Mouse (Mus musculus) thymus, postnatal 4 days (tissue): ENCODE measurements around the gene Usp15.

ENCODE experiments used
- DNase-seq: peaks from one replicate; pipeline ENCODE4 v3.0.0; 2021

Gene Usp15

GRCm38 (mm10) chr10:123170898-123171297 lies 25.9 kb downstream of the Usp15 start:
- no peak for DNase-seq

GRCm38 (mm10) chr10:123165542-123165941 lies 31.3 kb downstream of the Usp15 start:
- no peak for DNase-seq

GRCm38 (mm10) chr10:123160508-123160907 lies 36.3 kb downstream of the Usp15 start:
- no peak for DNase-seq

DNA sequence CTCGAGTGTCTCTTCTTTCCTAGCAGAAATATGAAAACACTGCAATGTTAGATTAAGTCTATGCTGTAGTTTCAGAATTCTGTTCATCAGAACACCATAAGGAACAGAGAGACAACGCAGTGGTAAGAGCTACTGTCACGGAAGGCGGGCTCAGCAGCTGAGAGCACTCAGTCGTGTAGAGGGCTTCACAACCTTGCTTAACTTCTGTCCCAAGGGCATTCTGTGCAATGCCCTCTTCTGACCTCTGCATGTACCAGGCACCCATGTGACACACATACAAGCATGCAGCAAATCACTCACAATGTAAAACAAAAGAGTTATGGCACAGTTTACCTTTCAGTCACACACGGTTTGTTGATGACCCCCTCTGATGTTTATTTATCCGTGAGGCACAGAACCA lies 37.5 kb downstream of the Usp15 start:
- DNase-seq = no peak

- no peak for DNase-seq
These were observed 40.4 kb downstream of the Usp15 start for GRCm38 (mm10) chr10:123156392-123156791.

DNA sequence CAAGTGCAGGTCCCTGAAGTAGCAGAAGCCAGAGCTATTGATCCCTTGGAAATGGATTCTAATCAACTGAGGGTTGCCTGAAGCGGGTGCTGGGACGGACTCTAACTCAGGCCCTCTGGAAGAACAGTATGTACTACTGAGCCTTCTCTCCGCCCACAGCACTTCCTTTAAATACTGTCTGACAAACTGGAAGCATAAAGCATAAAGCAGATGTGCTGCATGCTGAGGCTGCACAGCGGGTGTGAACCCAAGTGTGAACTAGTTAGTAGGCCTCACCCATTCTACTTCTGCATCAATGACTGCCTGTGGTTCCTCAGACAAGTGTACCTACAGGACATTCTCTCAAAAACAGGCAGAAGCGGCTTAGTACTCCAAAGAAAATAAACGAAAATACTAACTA lies 41.0 kb downstream of the Usp15 start:
- no peak for DNase-seq

DNA sequence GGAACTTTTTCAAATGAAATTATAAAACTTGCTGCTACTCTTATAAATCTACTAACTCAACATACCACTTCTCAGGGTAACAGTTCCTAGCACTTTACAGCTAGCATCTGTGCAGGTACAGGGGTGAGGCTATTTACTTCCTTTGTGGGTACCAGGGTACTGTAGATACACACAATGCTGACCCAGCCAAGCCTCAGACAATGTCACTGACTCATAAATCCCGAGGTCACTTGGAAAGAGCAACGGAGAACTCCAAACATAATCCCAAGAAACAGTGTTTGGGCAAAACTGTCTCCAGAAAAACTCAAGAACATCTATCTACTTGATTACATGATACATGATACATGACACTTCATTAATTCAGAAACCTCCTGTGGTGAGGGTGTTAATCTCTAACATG lies 43.5 kb downstream of the Usp15 start:
- no peak for DNase-seq

GRCm38 (mm10) chr10:123148025-123148814 lies 48.6 kb downstream of the Usp15 start:
- no peak for DNase-seq

- no peak for DNase-seq
These were observed 49.6 kb downstream of the Usp15 start for GRCm38 (mm10) chr10:123147180-123147579.

GRCm38 (mm10) chr10:123146349-123146748 lies 50.4 kb downstream of the Usp15 start:
- DNase-seq = no peak

DNA sequence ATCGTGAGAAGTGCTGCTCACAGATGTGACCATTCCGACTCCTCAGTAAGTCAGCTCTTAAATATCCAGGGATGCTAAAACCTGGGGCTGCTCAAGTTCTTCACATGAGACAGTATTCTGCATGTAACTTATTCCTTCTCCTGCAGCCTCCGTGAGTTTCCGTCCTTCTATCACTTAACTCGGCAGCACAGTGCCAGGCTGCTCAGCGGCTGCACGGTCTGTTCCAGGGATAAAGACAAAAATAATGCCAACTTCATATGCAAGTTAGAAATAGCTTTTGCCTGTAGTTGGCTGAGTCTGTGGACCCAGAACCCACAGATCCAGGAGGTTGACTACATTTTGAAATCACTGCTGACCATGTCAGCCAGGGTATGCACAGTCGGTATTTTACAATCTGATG lies 52.5 kb downstream of the Usp15 start:
- DNase-seq = no peak

- DNase-seq = no peak
These were observed 54.3 kb downstream of the Usp15 start for GRCm38 (mm10) chr10:123142395-123143050.

- DNase-seq = no peak
These were observed 61.0 kb downstream of the Usp15 start for GRCm38 (mm10) chr10:123135818-123136217.

DNA sequence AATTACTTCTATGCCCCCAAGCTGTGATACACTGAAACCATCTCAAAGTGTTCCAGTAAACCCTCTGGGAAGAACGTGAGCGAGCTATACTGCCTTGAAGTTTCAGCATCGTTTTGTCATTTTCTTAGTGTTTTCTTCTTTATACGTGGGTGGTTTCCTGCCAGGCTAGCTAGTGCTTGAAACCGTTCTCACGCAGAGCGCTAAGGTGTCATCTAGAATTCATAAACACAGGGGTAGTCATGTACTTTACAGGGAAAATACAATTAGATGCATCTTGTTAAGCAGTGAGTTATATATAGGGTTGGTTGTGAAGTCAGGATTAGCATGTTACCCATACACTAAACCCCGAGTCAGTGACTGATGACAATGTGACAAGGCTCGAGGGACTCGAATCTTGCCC lies 65.3 kb downstream of the Usp15 start:
- DNase-seq = no peak

- peak; percentile 39 for DNase-seq
These were observed 76.0 kb downstream of the Usp15 start for GRCm38 (mm10) chr10:123120666-123121392.

DNA sequence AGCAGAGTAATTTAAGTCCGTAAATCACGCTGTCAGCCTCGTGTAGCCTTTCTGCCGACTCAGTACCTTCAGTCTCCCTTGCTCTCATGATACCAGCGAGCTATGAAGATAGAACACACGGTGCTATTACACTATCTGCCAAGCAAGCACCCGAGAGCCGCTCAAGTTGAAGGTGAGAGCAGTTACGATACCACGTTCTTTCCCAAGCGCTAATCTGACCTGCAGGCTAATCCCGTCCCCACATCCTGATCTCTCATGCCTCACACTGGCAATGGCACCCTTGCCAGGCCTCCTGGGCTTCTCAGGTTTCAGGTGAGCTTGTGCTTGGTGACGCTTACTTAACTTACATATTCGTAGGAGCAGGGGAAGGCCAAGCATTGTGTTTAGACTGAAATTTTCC lies 79.9 kb downstream of the Usp15 start:
- no peak for DNase-seq

DNA sequence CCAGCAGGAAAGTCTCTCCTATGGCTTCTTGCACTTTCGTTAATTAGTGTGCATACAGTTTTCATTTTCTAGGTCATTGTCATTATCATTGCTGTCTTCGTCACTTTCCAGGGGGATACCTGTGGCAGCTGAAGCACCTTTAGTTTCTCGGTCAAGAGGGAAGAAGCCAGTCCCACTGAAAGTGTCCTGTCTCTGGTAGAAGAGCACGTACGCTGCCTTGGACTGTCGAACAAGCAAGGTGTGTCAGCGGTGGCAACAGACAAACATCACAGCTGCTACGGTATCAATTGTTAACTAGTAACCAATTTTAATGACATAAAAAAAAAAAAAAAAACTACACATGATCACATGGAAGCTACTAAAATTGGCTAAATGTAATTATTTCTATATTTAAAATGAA lies 83.3 kb downstream of the Usp15 start:
- DNase-seq = no peak

DNA sequence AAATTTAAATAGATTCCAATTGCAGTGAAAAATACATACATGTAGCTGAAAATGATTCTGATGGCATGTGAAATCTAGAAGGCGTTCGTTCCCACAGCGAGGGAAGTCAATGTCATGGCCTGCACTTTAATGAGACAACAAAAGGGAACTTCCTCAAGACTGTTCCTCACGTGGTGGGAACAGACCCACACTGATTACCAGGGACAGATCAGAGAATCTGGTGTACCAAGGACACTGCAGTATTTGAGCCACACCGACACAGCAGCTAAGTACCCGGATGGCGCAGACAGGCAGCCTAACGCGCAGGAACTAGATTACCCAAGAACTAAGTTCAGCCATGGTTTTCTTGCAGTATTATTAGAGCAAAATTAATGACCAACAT lies 84.0 kb downstream of the Usp15 start:
- no peak for DNase-seq

- no peak for DNase-seq
These were observed 84.6 kb downstream of the Usp15 start for GRCm38 (mm10) chr10:123112056-123112786.

DNA sequence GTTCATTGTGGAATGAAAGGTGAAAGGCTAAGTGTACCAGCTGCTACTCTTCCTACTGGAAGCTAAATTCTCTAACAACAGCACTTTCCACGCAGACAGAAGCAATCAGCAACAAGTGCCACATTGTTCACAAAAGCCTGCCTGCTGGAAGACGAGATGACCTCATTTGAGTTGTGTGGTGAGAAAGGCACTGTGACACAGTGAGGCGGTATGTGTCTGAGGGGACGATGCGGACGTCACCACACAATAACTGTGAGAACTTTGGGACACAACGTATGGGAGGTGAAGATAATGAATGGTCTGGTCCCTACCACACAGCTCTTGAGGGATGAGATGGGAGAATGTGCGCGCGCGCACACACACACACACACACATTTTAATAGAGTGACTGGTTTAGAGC lies 86.2 kb downstream of the Usp15 start:
- DNase-seq = no peak

- no peak for DNase-seq
These were observed 88.3 kb downstream of the Usp15 start for GRCm38 (mm10) chr10:123108527-123108926.

- DNase-seq = no peak
These were observed 88.7 kb downstream of the Usp15 start for GRCm38 (mm10) chr10:123108121-123108520.

DNA sequence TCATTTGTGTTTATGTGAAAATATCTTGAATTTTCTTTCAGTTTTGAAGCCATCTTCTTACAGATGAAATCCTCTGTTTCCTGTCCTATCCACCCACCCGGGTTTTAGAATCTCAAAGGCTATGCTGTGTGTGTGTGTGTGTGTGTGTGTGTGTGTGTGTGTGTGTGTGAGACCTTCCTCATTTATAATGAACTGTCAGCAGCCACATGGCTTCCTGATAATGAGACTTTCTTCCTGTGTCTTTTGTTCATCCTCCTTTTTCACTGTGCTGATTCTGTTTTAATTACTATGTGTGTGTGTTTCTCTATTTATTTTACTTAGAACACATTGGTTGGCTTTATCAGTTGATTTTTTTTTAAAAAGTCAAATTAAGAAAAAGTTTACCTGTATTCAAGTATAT lies 95.5 kb downstream of the Usp15 start:
- no peak for DNase-seq
